Mouse (Mus musculus): Measurements from ENCODE around the gene Vhl. TPM values are rescaled to one million over a fixed set of nuclear protein-coding genes. Genes with fewer than 3 reads are reported as not detected.
"Not testable (repeated sequence)": the region's sequence is repeated elsewhere in the genome, so short reads cannot be mapped to it uniquely, and the experiment has no call there.

Vhl gene
- total RNA-seq, 4 experiments from 2014 or later = 41.0 to 50.5 (median 47.0) TPM

DNA sequence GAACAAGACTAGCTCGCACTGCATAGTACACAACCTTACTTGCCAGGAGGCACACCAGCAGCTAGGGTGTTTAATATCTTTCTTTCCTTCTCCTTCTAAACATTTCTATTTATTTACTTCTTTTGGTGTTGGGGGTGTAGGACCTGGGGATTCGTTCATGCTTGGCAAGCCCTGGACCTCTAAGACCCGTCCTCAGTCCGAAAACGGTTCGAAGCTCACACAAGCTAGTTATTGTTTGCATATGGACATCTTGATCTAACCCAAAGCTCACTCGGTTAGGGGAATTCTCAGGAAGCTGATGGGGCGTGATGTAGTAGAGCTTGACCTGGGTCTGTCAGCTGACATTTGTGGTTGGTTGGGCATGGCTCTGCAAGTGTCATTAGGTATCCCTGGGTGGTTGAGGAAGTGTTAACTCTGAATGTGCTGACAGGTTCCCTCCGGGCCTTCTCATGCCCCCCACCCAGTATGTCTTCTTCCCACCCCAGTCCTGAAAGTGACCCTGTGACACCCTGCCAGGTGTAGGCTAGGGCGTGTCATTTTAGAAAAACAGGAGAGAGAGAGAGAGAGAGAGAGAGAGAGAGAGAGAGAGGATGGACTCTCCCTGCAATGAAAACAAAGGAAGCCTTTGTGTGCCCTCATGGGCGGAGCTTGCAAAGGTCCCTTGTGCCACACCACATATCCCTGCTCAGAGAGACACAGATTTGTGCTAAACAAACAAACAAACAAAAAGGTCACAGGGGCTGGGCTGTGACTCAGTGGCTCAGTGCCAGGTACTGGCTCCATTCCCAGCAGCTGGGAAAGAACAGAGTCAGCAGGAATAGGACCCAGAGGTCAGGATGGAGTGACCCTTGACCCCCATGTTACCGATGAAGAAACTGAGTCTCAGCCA, 37.8 kb downstream of the Vhl start:
- DNase-seq (ENCODE audit: low spot score in 2 of 2) = peak; percentile 38 to 43

GRCm38 (mm10) chr6:113662964-113663700, 39.4 kb downstream of the Vhl start:
- no peak for DNase-seq (ENCODE audit: low spot score in 2 of 2)

- no peak for DNase-seq (ENCODE audit: low spot score in 2 of 2)
These were observed 40.5 kb downstream of the Vhl start for GRCm38 (mm10) chr6:113664305-113664704.

DNA sequence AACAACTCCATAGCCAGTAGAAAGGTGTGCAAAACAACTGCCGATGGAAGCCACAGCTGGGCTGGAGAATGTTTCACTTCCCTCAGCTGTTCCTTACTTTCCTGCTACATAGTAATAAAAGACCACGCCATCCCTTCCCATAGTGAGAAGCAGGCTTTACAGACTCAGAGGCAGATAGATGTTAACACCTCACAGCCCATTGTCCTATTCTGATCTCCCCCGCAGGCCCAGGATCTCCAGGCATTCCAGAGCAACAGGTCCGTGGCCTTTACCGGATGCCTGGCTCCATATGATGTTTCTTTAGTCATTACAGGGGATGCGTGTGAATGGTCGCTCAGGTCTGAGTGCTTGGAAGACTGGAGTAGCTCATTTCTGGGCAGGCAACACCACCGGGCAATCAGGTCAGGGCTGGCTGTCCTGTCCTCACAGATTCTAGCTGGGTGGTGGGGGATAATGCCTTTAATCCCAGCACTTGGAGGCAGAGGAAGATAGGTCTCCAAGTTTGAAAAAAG, 43.9 kb downstream of the Vhl start:
- DNase-seq (ENCODE audit: low spot score in 2 of 2) = no peak

DNA sequence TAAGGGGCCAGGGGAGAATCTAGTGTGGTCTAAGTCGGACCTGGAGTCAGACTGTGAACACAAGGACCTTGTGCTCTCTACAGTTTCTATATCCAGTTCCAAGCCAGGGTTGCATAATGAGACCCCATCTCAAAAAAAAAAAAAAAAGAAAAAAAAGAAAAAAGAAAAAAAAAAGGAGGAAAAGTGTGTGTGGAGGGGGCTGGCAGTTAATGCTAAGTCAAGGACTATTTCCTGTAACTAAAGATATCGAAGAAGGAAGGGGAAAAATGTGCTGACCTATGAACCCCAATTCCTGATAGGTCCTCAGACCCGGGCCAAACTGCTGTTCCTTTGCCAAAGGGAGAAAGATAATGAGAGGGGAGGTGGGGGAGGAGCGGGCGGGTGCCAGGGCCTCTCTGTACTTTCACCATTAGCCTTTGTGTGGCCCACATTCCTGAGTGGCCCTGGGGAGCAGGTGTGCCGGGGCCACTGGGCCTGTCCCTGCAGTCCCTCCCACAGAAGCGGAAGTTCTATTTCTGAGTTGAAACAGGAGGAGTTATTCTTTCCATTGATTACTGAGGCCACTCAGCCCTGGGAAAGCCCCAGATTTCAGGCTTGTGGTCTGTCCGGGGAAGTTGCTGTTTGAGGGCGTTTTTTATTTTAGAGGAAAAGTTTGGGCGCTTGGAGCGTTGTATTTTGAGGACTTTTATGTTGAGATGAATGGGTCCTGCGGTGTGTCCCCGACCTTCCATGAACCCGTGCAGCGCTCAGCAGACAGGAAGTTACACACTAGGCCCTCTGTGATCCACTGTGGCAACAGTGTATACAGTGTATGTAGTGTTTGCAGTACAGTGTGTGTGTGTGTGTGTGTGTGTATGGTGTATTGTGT, 44.8 kb downstream of the Vhl start:
- DNase-seq (ENCODE audit: low spot score in 2 of 2) = no peak

DNA sequence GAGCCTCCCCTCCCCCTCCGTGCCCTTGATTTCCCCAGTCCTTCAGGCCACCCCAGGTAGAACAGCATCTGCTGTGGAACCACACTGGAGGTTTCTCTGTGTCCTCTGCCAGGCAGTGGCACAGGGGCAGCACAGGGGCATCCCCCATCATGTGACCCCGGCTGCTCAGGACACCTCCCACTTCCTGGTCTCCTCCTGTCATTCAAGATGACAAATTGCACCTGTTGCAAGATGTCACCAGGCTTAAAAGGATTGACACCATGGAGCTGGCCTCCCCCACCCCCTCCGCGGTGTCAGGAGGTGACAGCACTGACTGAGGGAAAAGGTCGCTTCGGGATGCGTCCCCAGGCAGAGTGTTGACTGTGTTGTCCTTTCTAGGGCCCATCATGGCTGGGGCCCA, 46.1 kb downstream of the Vhl start:
- no peak for DNase-seq (ENCODE audit: low spot score in 2 of 2)

DNA sequence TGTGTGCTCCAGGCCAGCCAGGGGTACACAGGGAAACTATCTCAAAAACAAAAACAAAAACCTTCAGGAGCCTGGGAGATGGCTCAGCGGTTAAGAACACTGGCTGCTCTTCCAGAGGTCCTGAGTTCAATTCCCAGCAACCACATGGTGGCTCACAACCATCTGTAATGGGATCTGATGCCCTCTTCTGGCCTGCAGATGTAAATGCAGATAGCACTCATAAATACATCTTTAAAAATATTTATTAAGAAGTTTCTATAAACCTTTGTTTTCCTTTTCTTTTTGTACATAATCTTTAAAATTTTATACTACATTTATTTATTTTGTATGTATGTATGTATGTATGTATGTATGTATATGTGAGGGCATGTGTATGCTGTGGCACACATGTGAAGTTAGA, 48.3 kb downstream of the Vhl start:
- not testable (repeated sequence) for DNase-seq (ENCODE audit: low spot score in 2 of 2)

- DNase-seq (ENCODE audit: low spot score in 2 of 2) = no peak
These were observed 49.2 kb downstream of the Vhl start for GRCm38 (mm10) chr6:113672989-113673388.

DNA sequence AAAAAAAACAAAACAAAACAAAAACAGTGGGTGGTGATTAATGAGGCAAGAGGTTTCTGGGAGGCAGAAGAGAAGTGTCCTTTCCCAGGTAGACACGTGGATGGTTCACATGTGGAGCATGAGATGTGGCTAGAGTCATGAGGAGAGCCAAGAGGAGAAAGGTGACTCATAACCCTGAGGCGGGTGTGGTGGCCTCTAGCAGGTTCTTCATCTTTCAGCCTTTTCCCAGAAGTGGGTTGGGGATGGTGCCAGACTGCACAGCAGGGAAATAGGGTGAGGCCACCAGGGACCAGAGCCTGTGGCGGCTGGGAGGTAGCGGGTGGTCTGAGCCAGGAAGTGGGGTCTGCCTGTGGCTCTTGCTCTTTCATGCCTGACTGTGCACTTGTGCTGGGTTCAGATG, 51.5 kb downstream of the Vhl start:
- DNase-seq (ENCODE audit: low spot score in 2 of 2) = no peak

DNA sequence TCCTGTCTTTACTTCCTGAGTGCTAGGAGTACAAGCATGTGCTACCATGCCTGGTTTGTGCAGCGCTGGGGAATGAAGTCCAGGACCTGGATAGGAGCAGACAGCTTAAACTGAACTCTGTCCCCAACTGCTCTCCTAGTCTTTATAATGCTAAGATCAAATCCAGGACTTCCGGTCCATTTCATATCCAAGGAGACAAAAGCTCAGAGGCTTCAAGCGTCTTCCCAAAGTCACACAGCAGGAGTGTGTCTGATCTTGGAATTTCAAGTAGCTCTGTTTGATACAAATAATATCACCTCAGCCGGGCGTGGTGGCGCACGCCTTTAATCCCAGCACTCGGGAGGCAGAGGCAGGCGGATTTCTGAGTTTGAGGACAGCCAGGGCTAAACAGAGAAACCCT, 52.2 kb downstream of the Vhl start:
- DNase-seq (ENCODE audit: low spot score in 2 of 2) = no peak

GRCm38 (mm10) chr6:113677070-113677734, 53.4 kb downstream of the Vhl start:
- DNase-seq (ENCODE audit: low spot score in 2 of 2) = no peak

DNA sequence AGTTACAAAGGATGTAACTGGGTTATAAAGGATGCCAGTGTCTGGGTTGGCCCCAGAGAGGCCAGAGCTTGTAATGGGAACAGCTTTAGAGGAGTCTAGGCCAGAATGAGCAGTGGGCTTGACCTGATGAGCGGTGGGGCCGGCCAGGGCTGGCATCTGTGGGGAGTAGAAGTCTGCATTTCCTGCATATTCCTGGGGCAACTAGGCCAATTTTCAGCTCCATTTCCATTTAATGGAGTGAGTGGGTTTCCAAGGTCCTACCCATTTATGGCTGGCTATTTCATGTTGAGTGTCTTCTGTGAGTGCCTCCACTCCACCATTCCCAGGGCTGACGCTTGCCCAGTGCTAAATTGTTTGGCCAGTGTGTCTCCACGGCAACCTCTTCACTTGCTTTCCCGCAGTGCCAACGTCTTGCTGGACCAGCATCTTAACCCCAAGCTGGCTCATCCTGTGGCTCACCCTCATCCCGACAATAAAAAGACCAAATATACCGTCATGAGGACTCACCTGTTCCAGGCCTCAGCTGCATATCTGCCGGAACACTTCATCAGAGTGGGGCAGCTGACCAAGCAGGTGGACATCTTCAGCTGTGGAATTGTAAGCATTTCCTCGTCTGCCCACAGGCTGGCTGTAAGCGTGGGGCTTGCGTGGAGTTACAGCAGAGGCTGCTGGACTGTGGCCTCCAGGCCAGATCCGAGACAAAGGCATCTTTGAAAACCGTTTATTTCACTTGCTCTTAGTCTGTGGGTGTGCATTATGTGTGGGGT, 54.7 kb downstream of the Vhl start:
- peak; percentile 34 to 51 for DNase-seq (ENCODE audit: low spot score in 2 of 2)

DNA sequence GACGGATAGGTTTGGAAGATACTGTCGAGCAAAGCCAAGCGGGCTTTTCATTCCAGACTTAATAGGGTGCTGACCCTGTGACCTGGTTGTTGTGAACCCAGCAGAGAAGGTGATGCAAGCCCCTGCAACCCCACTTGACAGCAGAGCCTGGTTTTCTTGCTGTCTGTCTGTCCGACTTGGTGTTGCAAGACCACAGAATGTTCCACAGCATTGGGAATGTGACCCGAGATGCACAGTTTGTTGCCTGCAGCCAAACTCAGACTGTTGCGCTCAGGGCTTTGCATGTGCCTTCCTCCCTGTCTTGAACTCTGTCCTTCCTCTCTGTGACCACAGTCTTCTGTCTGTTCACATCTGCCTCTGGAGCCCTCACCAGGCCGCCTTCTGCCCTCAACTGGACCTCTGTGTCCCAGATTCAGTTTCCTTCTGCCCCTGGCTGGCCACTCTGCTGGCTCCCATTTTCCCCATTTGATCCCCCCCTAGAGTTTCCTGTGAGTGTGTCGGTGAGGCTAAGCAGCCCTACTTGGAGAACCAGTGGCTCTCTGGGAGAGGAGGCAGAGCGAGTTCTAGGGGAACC, 56.3 kb downstream of the Vhl start:
- no peak for DNase-seq (ENCODE audit: low spot score in 2 of 2)

Other genes starting within 250 kb of the Vhl start
- gene Tada3, start 246.1 kb upstream of the Vhl start, total RNA-seq (2022) = 10 to 100 TPM; 43.4 to 49.8 (median 47.7) TPM
- 100 to 1,000 TPM; 282 to 324 (median 303) TPM for gene Arpc4, start 245.8 kb upstream of the Vhl start, total RNA-seq (2022)
- 10 to 100 TPM; 17.2 to 21.6 (median 19.6) TPM for gene Ttll3, start 234.7 kb upstream of the Vhl start, total RNA-seq (2022)
- gene Rpusd3, start 204.6 kb upstream of the Vhl start, total RNA-seq (2022) = 10 to 100 TPM; 27.4 to 39.1 (median 35.2) TPM
- not detected for gene Cidec, start 188.2 kb upstream of the Vhl start, total RNA-seq (2022)
- gene Jagn1, start 181.4 kb upstream of the Vhl start, total RNA-seq (2022) = 10 to 100 TPM; 38.5 to 47.0 (median 39.7) TPM
- under 1 TPM; 0.22 to 0.45 (median 0.41) TPM for gene Il17re, start 165.5 kb upstream of the Vhl start, total RNA-seq (2022)
- 1 to 10 TPM; 3.8 to 6.1 (median 4.8) TPM for gene Il17rc, start 152.5 kb upstream of the Vhl start, total RNA-seq (2022)
- 100 to 1,000 TPM in 2 of 4 experiments, 10 to 100 TPM in 2; 86.9 to 135 (median 104) TPM for gene Creld1, start 140.7 kb upstream of the Vhl start, total RNA-seq (2022)
- 10 to 100 TPM; 45.3 to 51.3 (median 49.8) TPM for gene Prrt3, start 122.0 kb upstream of the Vhl start, total RNA-seq (2022)
- 10 to 100 TPM; 62.1 to 75.3 (median 71.4) TPM for gene Emc3, start 92.3 kb upstream of the Vhl start, total RNA-seq (2022)
- gene Fancd2, start 92.3 kb upstream of the Vhl start, total RNA-seq (2022) = 1 to 10 TPM; 2.0 to 2.5 (median 2.3) TPM
- gene Fancd2os, start 23.2 kb upstream of the Vhl start, total RNA-seq (2022) = under 1 TPM in 3 of 4 experiments, not detected in 1; 0.37 to 0.56 (median 0.55) TPM
- gene Brk1, start 19.2 kb upstream of the Vhl start, total RNA-seq (2022) = 100 to 1,000 TPM; 207 to 213 (median 208) TPM
- 10 to 100 TPM; 19.3 to 25.0 (median 21.7) TPM for gene Irak2, start 14.5 kb downstream of the Vhl start, total RNA-seq (2022)
- gene Tatdn2, start 73.1 kb downstream of the Vhl start, total RNA-seq (2022) = 10 to 100 TPM; 63.5 to 73.0 (median 68.1) TPM
- gene Ghrl, start 95.9 kb downstream of the Vhl start, total RNA-seq (2022) = not detected
- gene Sec13, start 116.8 kb downstream of the Vhl start, total RNA-seq (2022) = 10 to 100 TPM; 67.9 to 80.9 (median 77.0) TPM